Mouse (Mus musculus) gastrocnemius, postnatal 14 days (tissue): ENCODE data around the gene Crbn. TPM values are rescaled to one million over a fixed set of nuclear protein-coding genes. Genes with fewer than 3 reads are reported as not detected.

ENCODE experiments used
- DNase-seq: peaks from one replicate; pipeline ENCODE4 v3.0.0; 2021; ENCODE audit warnings: mixed read lengths
- intact Hi-C: fragments of 180-260 bp; cut with DNase I; formaldehyde crosslinking; loops from one replicate; pipeline ENCODE4 v1.15.1; 2025; ENCODE audit warnings: low total_unique reads
- long read RNA-seq, 2 experiments: library from polyadenylated mRNA; stranded (forward); transcript quantifications; one replicate each; pipeline ENCODE4 v2.0.0; 2021
- total RNA-seq, 2 experiments: library from RNA; stranded (reverse); gene quantifications; 2 replicates each; pipeline ENCODE4 v1.2.3; 2021

Crbn gene
- 10 to 100 TPM; 28.4 to 33.6 TPM for total RNA-seq
- long read RNA-seq, experiment 1, transcript Crbn-202 (11 exons, 2,084 nt): major isoform, 14 of 20 reads
- long read RNA-seq, experiment 1, partial matches to known transcripts: 0 of 20 reads
- long read RNA-seq, experiment 1, other reads (novel, unspliced or antisense): 3 of 20 reads
- long read RNA-seq, experiment 2, transcript Crbn-201 (11 exons, 2,072 nt): minor isoform, 7 of 48 reads
- long read RNA-seq, experiment 2, transcript Crbn-202 (11 exons, 2,084 nt): major isoform, 36 of 48 reads
- long read RNA-seq, experiment 2, partial matches to known transcripts: 3 of 48 reads
- long read RNA-seq, experiment 2, other reads (novel, unspliced or antisense): 2 of 48 reads

DNA sequence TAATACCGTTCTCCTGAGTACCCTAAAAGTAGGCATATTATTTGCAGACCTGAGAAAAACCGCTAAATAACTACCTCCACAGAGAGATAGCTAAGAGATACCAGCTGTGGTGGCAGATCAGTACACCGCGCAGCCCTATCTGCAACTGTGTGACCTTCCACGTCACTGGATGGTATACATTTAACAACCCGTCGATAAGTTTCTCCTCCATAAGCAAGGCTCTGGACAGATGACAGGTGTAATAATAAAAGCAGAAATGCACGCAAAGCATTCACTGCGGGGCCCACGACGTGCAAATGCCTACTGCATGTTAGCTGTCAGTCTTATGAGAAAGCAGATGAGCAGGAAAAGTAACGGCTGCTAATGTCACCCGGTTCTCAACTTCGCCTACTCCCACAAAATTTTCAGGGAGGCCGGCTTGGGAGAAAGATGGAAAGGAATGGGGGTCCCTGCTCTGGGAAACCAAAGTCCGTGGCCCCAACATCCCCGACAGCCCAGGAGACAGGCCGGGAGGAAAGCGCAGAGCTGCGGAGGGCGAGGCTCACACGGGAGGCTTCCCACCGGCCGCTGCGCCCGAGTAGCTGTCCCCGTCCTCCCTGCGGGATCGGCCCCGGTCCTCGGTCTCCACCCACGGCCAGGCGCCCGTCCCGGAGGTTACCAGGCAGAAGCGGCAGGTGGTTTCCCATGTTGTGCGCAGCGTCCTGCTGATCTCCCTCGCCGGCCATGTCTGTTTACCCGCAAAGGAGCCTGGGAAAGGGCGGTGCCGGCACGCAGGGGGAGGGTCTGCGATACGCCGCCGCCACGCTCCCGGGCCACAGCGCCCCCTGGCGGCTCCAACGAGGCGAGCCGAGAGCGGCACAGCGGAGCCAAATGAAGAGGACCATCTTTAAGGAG lies at the start of gene Crbn:
Crbn (minus strand) TSS at position 745 of the 894 bp plus-strand sequence.
- DNase-seq: peak; percentile 92
- intact Hi-C loops: loop anchor here (10.0 kb wide), 1 partner anchor 1255 kb away; no protein-coding TSS in a partner anchor

DNA sequence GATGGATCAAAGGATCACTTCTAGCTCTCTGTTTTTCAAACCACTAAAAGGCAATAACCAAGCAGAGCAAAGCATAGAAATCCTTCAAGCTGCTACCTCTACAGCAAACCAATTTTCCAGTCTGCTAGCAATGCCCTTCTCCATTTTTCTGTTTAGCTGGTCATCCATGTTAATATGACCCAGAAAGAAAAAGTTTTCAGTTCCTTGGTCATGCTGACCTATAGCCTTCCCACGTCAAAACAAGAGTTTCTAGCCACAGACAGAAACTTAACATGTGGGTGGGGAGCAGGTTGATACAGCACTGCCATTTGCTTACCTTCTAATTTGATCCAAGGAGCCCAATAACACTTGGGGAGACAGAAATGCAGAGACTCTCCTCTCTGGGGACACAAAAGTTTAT lies 40.3 kb upstream of the Crbn start:
- intact Hi-C loops: no loop called here
- DNase-seq: no peak

GRCm38 (mm10) chr6:106838053-106838452 lies 38.2 kb upstream of the Crbn start:
- intact Hi-C loops: no loop called here

DNA sequence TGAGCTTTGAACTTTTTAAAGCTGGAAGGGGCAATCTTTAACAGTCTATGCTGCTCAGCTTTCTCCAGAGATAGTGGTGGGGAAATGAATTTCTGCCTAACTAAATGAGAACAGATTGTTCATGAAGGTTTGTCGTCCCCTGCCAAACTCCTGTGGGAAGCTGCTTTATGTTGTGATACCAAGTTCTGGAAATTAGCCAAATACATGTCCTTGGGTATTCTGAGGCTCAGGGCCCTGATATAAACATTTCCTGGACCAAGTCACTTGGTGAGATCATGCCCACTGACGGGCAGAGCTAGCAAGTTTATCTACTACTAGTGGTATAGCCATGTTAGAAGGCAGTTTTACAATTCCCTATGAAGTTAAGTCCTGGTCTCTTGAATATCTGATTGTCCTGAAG lies 35.4 kb upstream of the Crbn start:
- no peak for DNase-seq
- intact Hi-C loops: no loop called here

More at GRCm38 (mm10) chr6:106838053-106838452, 38.2 kb upstream of the Crbn start:
- no peak for DNase-seq

DNA sequence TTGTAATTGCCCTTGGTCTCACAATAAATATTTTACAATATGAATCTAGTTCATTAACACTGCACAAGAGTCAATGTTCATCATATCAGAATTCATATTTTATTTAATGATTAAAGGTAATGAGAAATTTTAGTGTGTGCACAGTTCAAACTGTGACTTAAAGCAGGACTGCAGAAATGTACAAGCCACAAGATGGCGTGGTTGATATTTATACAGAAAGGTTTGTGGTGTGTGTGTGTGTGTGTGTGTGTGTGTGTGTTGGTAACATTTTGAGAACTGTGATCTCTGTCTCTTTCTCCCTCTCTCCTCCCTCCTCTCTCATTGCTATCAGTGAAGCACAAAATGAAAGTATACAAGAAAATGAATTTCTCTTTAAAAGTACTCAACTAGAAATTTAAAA lies 22.5 kb upstream of the Crbn start:
- DNase-seq: no peak
- intact Hi-C loops: no loop called here

DNA sequence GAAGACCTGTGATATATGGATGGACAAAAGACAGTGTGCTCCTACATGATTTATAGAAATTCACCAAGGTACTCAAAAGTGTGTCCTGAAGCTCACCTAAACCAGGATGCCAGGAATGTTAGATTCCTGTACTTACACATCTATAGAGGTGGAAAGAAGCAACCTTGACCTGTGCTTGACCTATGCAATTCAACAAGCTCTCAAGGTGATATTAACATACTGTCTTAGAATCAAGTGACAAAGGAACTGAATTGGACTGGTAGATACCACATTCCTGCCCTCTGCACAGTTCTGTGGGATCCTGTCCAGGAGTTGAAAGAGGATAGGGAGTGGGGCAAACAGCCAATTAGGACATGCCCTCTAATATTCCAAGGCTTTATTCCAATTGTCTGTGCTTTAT lies 20.7 kb upstream of the Crbn start:
- DNase-seq: no peak
- intact Hi-C loops: no loop called here

- DNase-seq: no peak
- intact Hi-C loops: no loop called here
These were observed 20.0 kb upstream of the Crbn start for GRCm38 (mm10) chr6:106819906-106820305.

DNA sequence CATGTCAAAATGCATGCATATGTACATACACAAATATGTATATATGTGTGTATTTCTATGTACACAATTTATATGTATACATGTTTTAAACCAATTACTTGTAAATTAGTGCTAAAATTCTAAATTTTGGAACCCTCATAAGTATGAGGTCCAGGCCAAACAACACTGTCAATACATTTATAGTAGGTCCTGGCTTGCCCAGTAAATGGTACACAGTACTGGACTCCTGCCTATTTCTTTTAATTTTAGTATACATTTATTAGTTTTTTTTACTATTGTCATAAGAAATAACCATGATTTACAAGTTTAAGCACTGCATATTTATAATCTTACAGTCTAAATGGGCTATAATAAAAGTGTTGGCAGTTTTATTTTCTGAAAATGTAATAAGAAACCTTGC lies 19.4 kb upstream of the Crbn start:
- intact Hi-C loops: no loop called here
- no peak for DNase-seq

DNA sequence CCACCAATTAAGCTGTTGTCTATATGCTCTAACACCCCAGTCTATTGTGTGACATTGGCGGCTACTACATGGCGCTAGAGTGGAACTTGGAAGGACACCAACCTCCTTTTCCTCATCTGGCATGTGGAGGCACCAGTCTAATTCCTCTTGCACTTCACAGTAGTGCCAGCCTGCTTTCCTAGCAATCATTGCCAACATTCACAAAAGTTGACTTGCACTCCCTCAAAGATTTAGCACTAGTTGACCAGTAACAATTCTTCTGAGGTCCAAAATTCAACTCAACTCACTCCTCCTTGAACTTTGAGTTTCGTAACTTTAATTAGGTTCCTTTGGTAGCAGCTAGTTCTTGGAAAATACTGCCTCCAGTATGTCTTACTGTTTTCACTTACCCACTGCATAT lies 10.8 kb upstream of the Crbn start:
- DNase-seq: no peak
- intact Hi-C loops: no loop called here

DNA sequence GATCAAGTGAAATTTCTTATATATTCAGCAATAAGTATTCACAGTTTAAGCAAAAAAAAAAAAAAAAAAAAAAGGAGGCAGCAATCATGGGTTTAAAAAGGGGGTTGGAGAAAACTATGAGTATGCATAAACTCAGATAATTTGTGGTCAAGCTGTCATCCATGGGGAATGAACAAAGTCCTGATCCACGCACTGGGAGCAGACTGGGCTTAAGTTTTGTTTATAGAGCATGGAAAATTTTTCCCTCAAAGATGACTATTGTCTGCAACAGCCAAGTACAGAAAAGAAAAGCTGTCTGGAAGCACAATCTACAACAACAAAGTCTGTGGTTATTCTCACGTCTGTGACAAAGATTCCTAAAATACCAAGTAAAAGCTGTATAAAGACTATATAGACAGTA lies 9.3 kb upstream of the Crbn start:
- intact Hi-C loops: loop anchor here (10.0 kb wide), 1 partner anchor 1246 kb away; no protein-coding TSS in a partner anchor
- DNase-seq: no peak

DNA sequence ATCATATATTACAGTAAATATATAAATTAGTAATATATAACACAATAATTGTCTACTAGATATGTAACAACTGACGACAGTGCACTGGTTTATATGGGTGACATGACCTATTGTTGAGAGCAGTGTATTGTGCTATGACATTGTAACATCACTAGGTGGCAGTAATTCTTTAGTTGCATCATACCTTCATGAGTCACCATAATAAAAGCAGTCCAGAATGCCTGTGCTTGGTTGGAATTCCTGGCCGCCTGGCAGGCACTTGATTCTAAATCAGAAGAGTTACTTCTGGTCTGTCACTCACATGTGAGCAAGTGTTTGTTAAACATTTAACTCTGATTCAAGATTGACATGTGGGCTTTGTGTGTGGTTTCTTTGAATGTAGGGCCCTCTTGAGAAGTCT lies 5.0 kb upstream of the Crbn start:
- DNase-seq: no peak
- intact Hi-C loops: loop anchor here (10.0 kb wide), 1 partner anchor 1250 kb away; no protein-coding TSS in a partner anchor

DNA sequence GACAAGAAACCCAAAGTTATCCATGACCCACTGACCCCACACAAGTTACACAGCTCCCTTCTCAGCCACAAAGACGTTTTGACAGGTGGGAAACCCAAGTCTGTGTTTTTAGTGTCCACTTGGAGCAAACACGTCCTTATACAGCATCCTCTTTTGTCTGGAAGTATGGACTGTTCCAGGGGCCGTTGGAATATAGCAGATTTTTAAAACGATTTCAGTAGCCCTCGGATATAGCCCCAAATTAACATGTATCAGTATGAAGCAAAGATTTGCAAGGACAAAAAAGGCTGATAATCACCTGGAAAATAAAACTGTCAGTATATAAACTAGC lies 315 bp upstream of the Crbn start:
- DNase-seq: no peak
- intact Hi-C loops: loop anchor here (10.0 kb wide), 1 partner anchor 1255 kb away; no protein-coding TSS in a partner anchor

DNA sequence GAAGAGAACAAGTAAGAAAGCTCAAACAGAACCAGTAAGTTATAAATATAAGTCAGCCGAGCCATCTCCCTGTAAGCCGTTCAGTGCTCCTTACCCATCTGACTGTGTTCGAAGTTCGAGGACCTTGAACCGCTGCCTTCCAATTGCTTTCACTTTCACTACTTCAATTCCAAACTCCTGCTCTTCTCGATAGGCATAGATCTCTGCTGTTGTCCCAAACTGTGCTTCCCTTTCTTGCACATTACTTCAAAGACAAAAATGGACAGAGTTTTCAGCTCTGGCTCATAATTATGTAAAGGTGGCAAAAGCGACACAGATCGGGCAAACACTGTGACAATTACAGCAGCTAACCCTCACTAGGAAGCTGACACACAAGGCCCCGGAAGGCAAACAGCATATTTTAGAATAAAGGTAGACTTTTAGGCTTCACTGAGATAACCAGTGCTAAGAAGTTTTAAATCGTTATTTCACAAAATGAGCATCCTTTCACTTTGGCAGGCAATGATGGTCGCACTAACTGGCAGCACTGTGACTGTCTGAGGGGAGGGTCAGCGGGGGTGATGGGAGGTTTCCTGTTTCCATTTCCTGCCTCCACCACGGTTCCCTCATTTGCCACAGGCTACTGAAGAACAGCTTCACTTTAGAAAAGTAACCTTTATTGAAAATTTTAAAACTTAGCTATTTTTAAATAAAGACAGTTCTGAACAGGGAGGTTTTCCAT lies 5.6 kb downstream of the Crbn start:
- no peak for DNase-seq
- intact Hi-C loops: no loop called here

GRCm38 (mm10) chr6:106793621-106794020 lies 6.3 kb downstream of the Crbn start:
- no peak for DNase-seq
- intact Hi-C loops: no loop called here

DNA sequence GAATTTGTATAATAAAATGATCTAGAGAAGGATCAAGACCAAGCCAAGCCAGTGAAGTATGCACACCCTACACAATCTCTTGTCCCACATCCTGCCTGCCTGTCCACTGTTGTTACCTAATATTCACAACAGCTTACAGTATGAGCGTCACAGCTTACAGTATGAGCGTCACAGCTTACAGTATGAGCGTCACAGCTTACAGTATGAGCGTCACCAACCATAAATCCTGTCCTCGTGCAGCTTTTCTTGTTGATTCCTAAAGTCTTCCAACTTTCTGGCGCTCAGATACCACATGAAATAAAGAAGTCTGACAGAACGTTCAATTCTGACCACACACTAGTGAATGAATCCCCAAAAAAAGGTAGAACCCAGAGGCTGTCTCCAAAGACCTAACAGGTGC lies 6.8 kb downstream of the Crbn start:
- intact Hi-C loops: no loop called here
- no peak for DNase-seq

DNA sequence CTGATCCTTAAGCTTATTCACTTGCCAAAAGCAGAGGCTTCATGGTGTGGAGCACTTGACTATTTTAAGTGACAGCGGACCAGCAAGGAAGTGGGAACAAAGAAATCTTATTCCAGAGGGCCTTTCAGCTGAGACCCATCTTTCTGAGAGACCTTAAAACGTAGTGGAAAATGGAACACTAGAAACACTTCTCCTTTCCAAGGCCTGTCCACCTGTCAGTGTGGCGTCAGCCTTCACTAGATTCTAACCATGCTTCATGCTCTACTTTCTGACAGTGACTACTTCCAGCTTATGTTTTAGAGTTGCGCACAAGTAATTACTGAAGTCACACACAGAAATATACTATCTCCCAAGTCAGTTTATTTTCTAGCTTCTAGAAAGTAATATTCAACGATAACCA lies 7.4 kb downstream of the Crbn start:
- DNase-seq: no peak
- intact Hi-C loops: no loop called here

DNA sequence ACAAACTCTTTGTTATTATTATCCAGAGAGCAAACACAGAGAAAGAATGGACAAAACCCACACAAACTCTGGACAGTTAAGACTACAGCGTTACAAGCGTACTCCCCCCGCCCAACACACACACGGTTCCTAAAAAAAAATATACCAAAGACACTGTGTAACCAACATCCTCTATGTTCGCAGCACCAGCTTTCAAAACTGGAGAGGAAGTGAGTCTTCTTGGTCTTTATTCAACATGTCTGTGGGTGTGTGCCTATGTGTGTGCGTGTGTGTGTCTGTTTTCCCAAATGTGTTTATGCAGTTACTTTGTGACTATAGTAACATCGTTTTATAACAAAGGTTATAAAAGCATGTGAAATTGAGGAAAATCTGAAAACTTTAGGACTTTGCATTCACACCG lies 8.4 kb downstream of the Crbn start:
- intact Hi-C loops: no loop called here
- DNase-seq: no peak

GRCm38 (mm10) chr6:106787138-106787537 lies 12.7 kb downstream of the Crbn start:
- no peak for DNase-seq
- intact Hi-C loops: no loop called here

DNA sequence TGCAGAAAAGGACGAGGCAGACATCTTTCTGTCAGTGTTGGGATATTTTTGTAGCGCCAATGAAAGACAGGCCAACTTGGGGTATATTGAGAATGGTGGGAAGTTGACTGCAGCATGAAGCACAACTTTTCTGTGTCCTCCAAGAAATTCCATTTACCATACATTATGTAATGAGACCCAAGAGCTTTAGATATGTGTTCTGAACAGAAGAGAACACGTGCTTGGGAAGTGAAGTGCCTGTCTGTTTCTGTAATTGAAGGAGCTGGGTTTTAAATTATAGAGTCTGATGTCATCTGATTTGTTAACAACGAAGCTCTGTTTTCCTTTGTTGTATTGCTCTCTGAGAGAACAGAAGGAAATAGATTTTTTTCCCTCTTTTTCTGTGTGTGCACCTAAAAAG lies 29.8 kb downstream of the Crbn start:
- no peak for DNase-seq
- intact Hi-C loops: no loop called here

GRCm38 (mm10) chr6:106769290-106769866 lies 30.5 kb downstream of the Crbn start:
- intact Hi-C loops: no loop called here
- peak; percentile 5 for DNase-seq
